Mouse (Mus musculus) testis, adult 2 months (tissue): ENCODE results near the gene Olfr748.

Source experiments
- CTCF ChIP-seq: fragments of 200-500 bp; IDR thresholded peaks from 2 replicates; pipeline ENCODE4 v1.5.1; 2012; ENCODE audit warnings: low read depth, mild to moderate bottlenecking, inconsistent platforms, low read length, moderate library complexity; ENCODE audit not compliant: control insufficient read depth, insufficient read depth, insufficient replicate concordance
- POLR2A ChIP-seq: fragments of 200-500 bp; IDR thresholded peaks from 2 replicates; pipeline ENCODE4 v1.6.1; 2012; ENCODE audit warnings: low read depth, mild to moderate bottlenecking, inconsistent platforms, low read length, moderate library complexity; ENCODE audit not compliant: control insufficient read depth

GRCm38 (mm10) chr14:50741584-50741983, 34.4 kb downstream of the Olfr748 start:
- TF ChIP-seq POLR2A (no peak), CTCF (no peak)
